Mouse (Mus musculus) large intestine, adult 2 months (tissue): ENCODE results near the gene Nup54. TPM values are rescaled to one million over a fixed set of nuclear protein-coding genes. Genes with fewer than 3 reads are reported as not detected.
A peak's percentile ranks its signal among the peaks of the same experiment; 100 is the strongest.

ENCODE experiments used
- DNase-seq: peaks from one replicate; pipeline ENCODE4 v3.0.0-alpha.2; 2012; ENCODE audit warnings: low read depth, low spot score
- WGBS: fragments of 180-500 bp; shearing (Covaris S2); methylation state at CpG from one replicate; pipeline ENCODE4 v1.1.7; 2018; 5-methylcytosine and 5-hydroxymethylcytosine counted together
- polyA plus RNA-seq: library from polyadenylated mRNA; depleted of rRNA; stranded (reverse); fragments of >200 nt; gene quantifications from 2 replicates; pipeline ENCODE4 v1.2.3, GENCODE M21; 2012; rRNA removed

Nup54 gene
- 11.9 and 16.6 TPM in 2 replicates for polyA plus RNA-seq

GRCm38 (mm10) chr5:92435025-92435584, at the start of gene Nup54:
Gene Nup54, minus strand, starts transcription at chr5:92435219.
- WGBS: under 1% methylated on average over 34 of the region's 34 CpGs

GRCm38 (mm10) chr5:92472863-92473262, 37.8 kb upstream of the Nup54 start:
- 76% methylated on average over 5 of the region's 5 CpGs for WGBS
- no peak for DNase-seq

More at GRCm38 (mm10) chr5:92435025-92435584, at the start of gene Nup54:
- peak; percentile 96 for DNase-seq

GRCm38 (mm10) chr5:92471531-92471930, 36.5 kb upstream of the Nup54 start:
- 91% methylated on average over 4 of the region's 4 CpGs for WGBS

GRCm38 (mm10) chr5:92469201-92470130, 34.4 kb upstream of the Nup54 start:
- no peak for DNase-seq
- WGBS: 84% methylated on average over 18 of the region's 18 CpGs

More at GRCm38 (mm10) chr5:92471531-92471930, 36.5 kb upstream of the Nup54 start:
- no peak for DNase-seq

GRCm38 (mm10) chr5:92468234-92468633, 33.2 kb upstream of the Nup54 start:
- 84% methylated on average over 6 of the region's 6 CpGs for WGBS
- no peak for DNase-seq

GRCm38 (mm10) chr5:92467102-92467766, 32.2 kb upstream of the Nup54 start:
- WGBS: 55% methylated on average over 8 of the region's 8 CpGs
- no peak for DNase-seq

GRCm38 (mm10) chr5:92465511-92465910, 30.5 kb upstream of the Nup54 start:
- DNase-seq: no peak

GRCm38 (mm10) chr5:92461321-92461720, 26.3 kb upstream of the Nup54 start:
- peak; percentile 25 for DNase-seq
- WGBS: 36% methylated on average over 5 of the region's 5 CpGs

More at GRCm38 (mm10) chr5:92465511-92465910, 30.5 kb upstream of the Nup54 start:
- 73% methylated on average over 5 of the region's 5 CpGs for WGBS

- WGBS: 67% methylated on average over 5 of the region's 5 CpGs
These were observed 23.7 kb upstream of the Nup54 start for GRCm38 (mm10) chr5:92458726-92459125.

GRCm38 (mm10) chr5:92457410-92457809, 22.4 kb upstream of the Nup54 start:
- no peak for DNase-seq
- WGBS: 63% methylated on average over 2 of the region's 2 CpGs

More at GRCm38 (mm10) chr5:92458726-92459125, 23.7 kb upstream of the Nup54 start:
- DNase-seq: no peak

- no peak for DNase-seq
- WGBS: 95% methylated on average over 5 of the region's 5 CpGs
These were observed 17.9 kb upstream of the Nup54 start for GRCm38 (mm10) chr5:92452876-92453275.

GRCm38 (mm10) chr5:92446736-92447135, 11.7 kb upstream of the Nup54 start:
- 90% methylated on average over 5 of the region's 5 CpGs for WGBS

GRCm38 (mm10) chr5:92445016-92445415, 10.0 kb upstream of the Nup54 start:
- no peak for DNase-seq
- 88% methylated on average over 2 of the region's 2 CpGs for WGBS

More at GRCm38 (mm10) chr5:92446736-92447135, 11.7 kb upstream of the Nup54 start:
- DNase-seq: no peak

GRCm38 (mm10) chr5:92442914-92443313, 7.9 kb upstream of the Nup54 start:
- 89% methylated on average over 7 of the region's 7 CpGs for WGBS
- no peak for DNase-seq

- 63% methylated on average over 5 of the region's 5 CpGs for WGBS
- no peak for DNase-seq
These were observed 6.5 kb upstream of the Nup54 start for GRCm38 (mm10) chr5:92441494-92441893.

GRCm38 (mm10) chr5:92438540-92438939, 3.5 kb upstream of the Nup54 start:
- DNase-seq: no peak
- WGBS: 87% methylated on average over 8 of the region's 8 CpGs

GRCm38 (mm10) chr5:92434571-92434985, 441 bp downstream of the Nup54 start:
- WGBS: under 1% methylated on average over 36 of the region's 39 CpGs
- DNase-seq: no peak

GRCm38 (mm10) chr5:92434070-92434469, 949 bp downstream of the Nup54 start:
- DNase-seq: no peak
- WGBS: under 1% methylated on average over 12 of the region's 12 CpGs

- WGBS: 58% methylated on average over 7 of the region's 7 CpGs
- no peak for DNase-seq
These were observed 3.4 kb downstream of the Nup54 start for GRCm38 (mm10) chr5:92431611-92432010.

GRCm38 (mm10) chr5:92430723-92431122, 4.3 kb downstream of the Nup54 start:
- no peak for DNase-seq
- WGBS: 66% methylated on average over 5 of the region's 5 CpGs
